Mouse (Mus musculus) E14TG2a.4 (cell line): ENCODE results near the gene Rab21.

Experiments used
- H3K27me3 ChIP-seq: 2 replicates; pipeline ENCODE4 v1.6.1; 2014; ENCODE audit warnings: low read length, control low read depth; ENCODE audit not compliant: insufficient read depth
- H3K36me3 ChIP-seq: 2 replicates; pipeline ENCODE4 v1.6.1; 2014; ENCODE audit warnings: low read length, control low read depth; ENCODE audit not compliant: insufficient read depth
- H3K4me1 ChIP-seq: replicated peaks from 2 replicates; pipeline ENCODE4 v1.6.1; 2014; ENCODE audit warnings: low read depth, low read length, control low read depth
- H3K4me3 ChIP-seq: replicated peaks from 2 replicates; pipeline ENCODE4 v1.5.1; 2014; ENCODE audit warnings: mild to moderate bottlenecking, low read length
- H3K9me3 ChIP-seq: 2 replicates; pipeline ENCODE4 v1.6.1; 2014; ENCODE audit warnings: low read length, control low read depth
- CTCF ChIP-seq: conservative IDR thresholded peaks from 2 replicates; pipeline ENCODE4 v1.5.1; 2014; ENCODE audit warnings: low read length
- NANOG ChIP-seq: IDR thresholded peaks from 2 replicates; pipeline ENCODE4 v1.6.1; 2014; ENCODE audit warnings: borderline replicate concordance, low read length, mixed read lengths
- POU5F1 ChIP-seq: IDR thresholded peaks from 2 replicates; pipeline ENCODE4 v1.6.1; 2014; ENCODE audit warnings: low read length, borderline replicate concordance

Rab21 gene

GRCm38 (mm10) chr10:115307331-115307875 is 8.0 kb downstream of the Rab21 start:
- Histone ChIP-seq H3K4me1 (peaks cover 29% of the 10 kb centered on the region), H3K27me3 (no peaks in the 10 kb centered on the region), H3K36me3 (no peaks in the 10 kb centered on the region), H3K9me3 (no peaks in the 10 kb centered on the region), H3K4me3 (no peak overlapping the region)
- no peak for TF ChIP-seq CTCF
- TF ChIP-seq POU5F1: no peak
- no peak for TF ChIP-seq NANOG

GRCm38 (mm10) chr10:115298683-115299082 is 16.7 kb downstream of the Rab21 start:
- TF ChIP-seq POU5F1 (no peak), NANOG (no peak), CTCF (no peak)

GRCm38 (mm10) chr10:115297582-115297981 is 17.8 kb downstream of the Rab21 start:
- TF ChIP-seq POU5F1: no peak
- TF ChIP-seq NANOG: no peak
- no peak for TF ChIP-seq CTCF
- no peaks in the 10 kb centered on the region for H3K27me3 ChIP-seq
- H3K4me3 ChIP-seq: no peak overlapping the region
- H3K9me3 ChIP-seq: no peaks in the 10 kb centered on the region
- peaks cover 10% of the 10 kb centered on the region for H3K4me1 ChIP-seq
- H3K36me3 ChIP-seq: peaks cover 49% of the 10 kb centered on the region

More at GRCm38 (mm10) chr10:115298683-115299082, 16.7 kb downstream of the Rab21 start:
- Histone ChIP-seq H3K9me3 (no peaks in the 10 kb centered on the region), H3K27me3 (no peaks in the 10 kb centered on the region), H3K4me3 (no peak overlapping the region), H3K36me3 (peaks cover 39% of the 10 kb centered on the region), H3K4me1 (peaks cover 10% of the 10 kb centered on the region)

- Histone ChIP-seq H3K4me3 (no peak overlapping the region), H3K36me3 (peaks cover 53% of the 10 kb centered on the region), H3K4me1 (peaks cover 10% of the 10 kb centered on the region), H3K27me3 (no peaks in the 10 kb centered on the region), H3K9me3 (no peaks in the 10 kb centered on the region)
- no peak for TF ChIP-seq POU5F1
- no peak for TF ChIP-seq NANOG
- TF ChIP-seq CTCF: no peak
Measured at GRCm38 (mm10) chr10:115296401-115296935, 18.9 kb downstream of the Rab21 start.

GRCm38 (mm10) chr10:115295162-115295561 is 20.2 kb downstream of the Rab21 start:
- Histone ChIP-seq H3K4me3 (no peak overlapping the region), H3K36me3 (peaks cover 42% of the 10 kb centered on the region), H3K4me1 (peaks cover 10% of the 10 kb centered on the region), H3K9me3 (no peaks in the 10 kb centered on the region), H3K27me3 (no peaks in the 10 kb centered on the region)
- TF ChIP-seq POU5F1: no peak
- TF ChIP-seq CTCF: no peak
- TF ChIP-seq NANOG: no peak

GRCm38 (mm10) chr10:115294715-115295114 is 20.7 kb downstream of the Rab21 start:
- Histone ChIP-seq H3K36me3 (peaks cover 42% of the 10 kb centered on the region), H3K9me3 (no peaks in the 10 kb centered on the region), H3K4me1 (peaks cover 10% of the 10 kb centered on the region), H3K4me3 (no peak overlapping the region), H3K27me3 (no peaks in the 10 kb centered on the region)
- TF ChIP-seq POU5F1 (no peak), NANOG (no peak), CTCF (no peak)

GRCm38 (mm10) chr10:115293946-115294345 is 21.4 kb downstream of the Rab21 start:
- Histone ChIP-seq H3K4me1 (peaks cover 12% of the 10 kb centered on the region), H3K9me3 (no peaks in the 10 kb centered on the region), H3K27me3 (no peaks in the 10 kb centered on the region), H3K4me3 (no peak overlapping the region), H3K36me3 (peaks cover 44% of the 10 kb centered on the region)
- no peak for TF ChIP-seq NANOG
- no peak for TF ChIP-seq CTCF
- TF ChIP-seq POU5F1: no peak

- Histone ChIP-seq H3K4me1 (peaks cover 16% of the 10 kb centered on the region), H3K4me3 (no peak overlapping the region), H3K27me3 (no peaks in the 10 kb centered on the region), H3K9me3 (no peaks in the 10 kb centered on the region), H3K36me3 (peaks cover 55% of the 10 kb centered on the region)
- TF ChIP-seq POU5F1: no peak
- TF ChIP-seq NANOG: no peak
- no peak for TF ChIP-seq CTCF
Measured at GRCm38 (mm10) chr10:115290671-115291070, 24.7 kb downstream of the Rab21 start.

GRCm38 (mm10) chr10:115288856-115289255 is 26.5 kb downstream of the Rab21 start:
- no peaks in the 10 kb centered on the region for H3K27me3 ChIP-seq
- peaks cover 46% of the 10 kb centered on the region for H3K36me3 ChIP-seq
- TF ChIP-seq NANOG: no peak
- no peak for TF ChIP-seq POU5F1
- TF ChIP-seq CTCF: no peak
- H3K4me3 ChIP-seq: no peak overlapping the region
- H3K4me1 ChIP-seq: peaks cover 6% of the 10 kb centered on the region
- H3K9me3 ChIP-seq: no peaks in the 10 kb centered on the region

GRCm38 (mm10) chr10:115284170-115284569 is 31.2 kb downstream of the Rab21 start:
- Histone ChIP-seq H3K36me3 (peaks cover 17% of the 10 kb centered on the region; the same call in 1 of the 2 replicates), H3K4me3 (no peak overlapping the region), H3K27me3 (no peaks in the 10 kb centered on the region), H3K4me1 (peaks cover 9% of the 10 kb centered on the region; the same call in 1 of the 2 replicates), H3K9me3 (no peaks in the 10 kb centered on the region)
- TF ChIP-seq NANOG: no peak
- TF ChIP-seq POU5F1: no peak
- TF ChIP-seq CTCF: no peak
